Mouse (Mus musculus): ENCODE measurements around the gene Tmcc1.

GRCm38 (mm10) chr6:115975606-115976005 lies 217.7 kb downstream of the Tmcc1 start:
- TF ChIP-seq CTCF (IDR thresholded peaks at IDR 0.05; ENCODE audit: low read depth) (no peak), EP300 (optimal IDR thresholded peaks at IDR 0.05) (no peak)

Measured in stomach, postnatal 0 days (tissue).